Mouse (Mus musculus): Measurements from ENCODE around the gene Fam131a. TPM values are rescaled to one million over a fixed set of nuclear protein-coding genes. Genes with fewer than 3 reads are reported as not detected.

Gene Fam131a
- polyA plus RNA-seq, 1 experiment = 123 TPM

GRCm38 (mm10) chr16:20714307-20715080 lies 21.5 kb downstream of the Fam131a start:
- Histone ChIP-seq H3K27ac (ENCODE audit: insufficient read depth, low read length) (no peak overlapping the region), H3K4me3 (replicated peaks; ENCODE audit: insufficient read depth, low read depth, low read length) (peak overlapping the region; percentile 85), H3K27me3 (ENCODE audit: control insufficient read depth, insufficient read depth, low read length) (no peaks in the 10 kb centered on the region), H3K4me1 (ENCODE audit: control insufficient read depth, insufficient read depth, low read length) (peaks cover 17% of the 10 kb centered on the region)
- WGBS = 30% methylated on average over 11 of the region's 11 CpGs
- peak in 1 of 2 experiments; percentile 35 for DNase-seq
- TF ChIP-seq CTCF (IDR thresholded peaks at IDR 0.05; ENCODE audit: borderline replicate concordance, insufficient read depth, low read depth, low read length) = no peak
- no peak for TF ChIP-seq POLR2A (IDR thresholded peaks at IDR 0.05; ENCODE audit: borderline replicate concordance, insufficient read depth, low read length)

- TF ChIP-seq POLR2A (IDR thresholded peaks at IDR 0.05; ENCODE audit: borderline replicate concordance, insufficient read depth, low read length) (no peak), CTCF (IDR thresholded peaks at IDR 0.05; ENCODE audit: borderline replicate concordance, insufficient read depth, low read depth, low read length) (no peak)
- Histone ChIP-seq H3K4me3 (replicated peaks; ENCODE audit: insufficient read depth, low read depth, low read length) (peak overlapping the region; percentile 85), H3K27ac (ENCODE audit: insufficient read depth, low read length) (no peak overlapping the region; the same call in none of the 2 replicates), H3K4me1 (ENCODE audit: control insufficient read depth, insufficient read depth, low read length) (peaks cover 17% of the 10 kb centered on the region), H3K27me3 (ENCODE audit: control insufficient read depth, insufficient read depth, low read length) (no peaks in the 10 kb centered on the region)
- 52% methylated on average over 2 of the region's 2 CpGs for WGBS
- DNase-seq = peak in 1 of 2 experiments; percentile 33
These were observed 22.1 kb downstream of the Fam131a start for GRCm38 (mm10) chr16:20715161-20715560.

GRCm38 (mm10) chr16:20715566-20715965 lies 22.5 kb downstream of the Fam131a start:
- DNase-seq = peak in 1 of 2 experiments; percentile 39
- H3K27me3 ChIP-seq (ENCODE audit: control insufficient read depth, insufficient read depth, low read length) = no peaks in the 10 kb centered on the region
- no peak for TF ChIP-seq POLR2A (IDR thresholded peaks at IDR 0.05; ENCODE audit: borderline replicate concordance, insufficient read depth, low read length)
- TF ChIP-seq CTCF (IDR thresholded peaks at IDR 0.05; ENCODE audit: borderline replicate concordance, insufficient read depth, low read depth, low read length) = no peak
- peak overlapping the region; percentile 85 for H3K4me3 ChIP-seq (replicated peaks; ENCODE audit: insufficient read depth, low read depth, low read length)
- H3K4me1 ChIP-seq (ENCODE audit: control insufficient read depth, insufficient read depth, low read length) = peaks cover 17% of the 10 kb centered on the region
- WGBS = 1% methylated on average over 12 of the region's 12 CpGs
- H3K27ac ChIP-seq (ENCODE audit: insufficient read depth, low read length) = peak overlapping the region; percentile 59

GRCm38 (mm10) chr16:20715976-20716840 lies 23.2 kb downstream of the Fam131a start:
- WGBS = under 1% methylated on average over 68 of the region's 68 CpGs
- H3K4me1 ChIP-seq (ENCODE audit: control insufficient read depth, insufficient read depth, low read length) = peaks cover 17% of the 10 kb centered on the region
- TF ChIP-seq POLR2A (IDR thresholded peaks at IDR 0.05; ENCODE audit: borderline replicate concordance, insufficient read depth, low read length) = peak; percentile 58
- no peak for TF ChIP-seq CTCF (IDR thresholded peaks at IDR 0.05; ENCODE audit: borderline replicate concordance, insufficient read depth, low read depth, low read length)
- peak; percentile 79 to 85 for DNase-seq
- H3K4me3 ChIP-seq (replicated peaks; ENCODE audit: insufficient read depth, low read depth, low read length) = peak overlapping the region; percentile 85
- peak overlapping the region; percentile 65 for H3K27ac ChIP-seq (ENCODE audit: insufficient read depth, low read length)
- H3K27me3 ChIP-seq (ENCODE audit: control insufficient read depth, insufficient read depth, low read length) = no peaks in the 10 kb centered on the region

GRCm38 (mm10) chr16:20716841-20717180 lies 23.8 kb downstream of the Fam131a start:
- H3K27ac ChIP-seq (ENCODE audit: insufficient read depth, low read length) = peak overlapping the region; percentile 65
- H3K27me3 ChIP-seq (ENCODE audit: control insufficient read depth, insufficient read depth, low read length) = no peaks in the 10 kb centered on the region
- no peak for DNase-seq
- WGBS = 1% methylated on average over 8 of the region's 8 CpGs
- H3K4me1 ChIP-seq (ENCODE audit: control insufficient read depth, insufficient read depth, low read length) = peaks cover 17% of the 10 kb centered on the region
- TF ChIP-seq POLR2A (IDR thresholded peaks at IDR 0.05; ENCODE audit: borderline replicate concordance, insufficient read depth, low read length) (no peak), CTCF (IDR thresholded peaks at IDR 0.05; ENCODE audit: borderline replicate concordance, insufficient read depth, low read depth, low read length) (no peak)
- peak overlapping the region; percentile 85 for H3K4me3 ChIP-seq (replicated peaks; ENCODE audit: insufficient read depth, low read depth, low read length)

- peak within 1 kb of the TSS; percentile 65 for H3K27ac ChIP-seq (ENCODE audit: insufficient read depth, low read length)
- H3K4me1 ChIP-seq (ENCODE audit: control insufficient read depth, insufficient read depth, low read length) = peaks cover 17% of the 10 kb centered on the region
- peak; percentile 60; the same call in 1 of the 2 replicates for TF ChIP-seq CTCF (IDR thresholded peaks at IDR 0.05; ENCODE audit: borderline replicate concordance, insufficient read depth, low read depth, low read length)
- peak; percentile 54; the same call in 1 of the 2 replicates for TF ChIP-seq POLR2A (IDR thresholded peaks at IDR 0.05; ENCODE audit: borderline replicate concordance, insufficient read depth, low read length)
- peak within 1 kb of the TSS; percentile 85 for H3K4me3 ChIP-seq (replicated peaks; ENCODE audit: insufficient read depth, low read depth, low read length)
- peak; percentile 97 for DNase-seq
- under 1% methylated on average over 62 of the region's 62 CpGs for WGBS
- no peaks in the 10 kb centered on the region for H3K27me3 ChIP-seq (ENCODE audit: control insufficient read depth, insufficient read depth, low read length)
These were observed 24.3 kb downstream of the Fam131a start, which contains the start of the genes Polr2h and Clcn2 for GRCm38 (mm10) chr16:20717181-20717977. Gene Polr2h, plus strand, starts transcription at chr16:20717665. Gene Clcn2, minus strand, starts transcription at chr16:20717746.

Measured in cerebellum, adult 2 months (tissue).